Mouse (Mus musculus) spleen, embryonic (tissue): Measurements from ENCODE around the gene Mcoln1.

Experiments used
- CTCF ChIA-PET: fragments of 350-600 bp; sonication (Branson Sonifier 250); formaldehyde crosslinking; loops from one replicate; lab custom pipeline; 2022; lab: Charles Lee

Gene Mcoln1

DNA sequence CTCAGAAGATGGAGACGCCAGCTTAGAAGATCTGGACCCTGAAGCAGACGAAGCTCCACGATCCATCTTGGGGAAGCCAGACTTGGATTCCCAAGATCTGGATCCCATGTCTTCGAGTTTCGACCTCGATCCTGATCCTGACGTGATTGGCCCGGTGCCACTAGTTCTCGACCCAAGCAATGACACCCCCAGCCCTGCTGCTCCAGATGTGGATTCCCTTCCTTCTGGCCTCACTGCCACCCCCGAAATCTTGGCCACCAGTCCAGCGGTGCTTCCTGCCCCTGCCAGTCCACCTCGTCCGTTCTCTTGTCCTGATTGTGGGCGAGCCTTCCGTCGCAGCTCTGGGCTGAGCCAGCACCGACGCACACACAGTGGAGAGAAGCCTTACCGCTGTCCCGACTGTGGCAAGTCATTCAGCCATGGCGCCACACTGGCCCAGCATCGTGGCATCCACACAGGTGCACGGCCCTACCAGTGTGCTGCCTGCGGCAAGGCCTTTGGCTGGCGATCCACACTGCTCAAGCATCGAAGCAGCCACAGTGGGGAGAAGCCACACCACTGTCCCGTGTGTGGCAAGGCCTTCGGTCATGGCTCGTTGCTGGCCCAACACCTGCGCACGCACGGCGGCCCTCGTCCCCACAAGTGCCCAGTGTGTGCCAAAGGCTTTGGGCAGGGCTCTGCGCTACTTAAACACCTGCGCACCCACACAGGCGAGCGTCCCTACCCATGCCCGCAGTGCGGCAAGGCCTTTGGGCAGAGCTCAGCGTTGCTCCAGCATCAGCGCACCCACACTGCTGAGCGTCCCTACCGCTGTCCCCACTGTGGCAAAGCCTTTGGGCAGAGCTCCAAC, 4.5 kb upstream of the Mcoln1 start:
- CTCF ChIA-PET = interaction anchor here (0.6 kb wide), 1 partner anchor 778 kb away, joined by 3 read pairs; no protein-coding TSS in a partner anchor

DNA sequence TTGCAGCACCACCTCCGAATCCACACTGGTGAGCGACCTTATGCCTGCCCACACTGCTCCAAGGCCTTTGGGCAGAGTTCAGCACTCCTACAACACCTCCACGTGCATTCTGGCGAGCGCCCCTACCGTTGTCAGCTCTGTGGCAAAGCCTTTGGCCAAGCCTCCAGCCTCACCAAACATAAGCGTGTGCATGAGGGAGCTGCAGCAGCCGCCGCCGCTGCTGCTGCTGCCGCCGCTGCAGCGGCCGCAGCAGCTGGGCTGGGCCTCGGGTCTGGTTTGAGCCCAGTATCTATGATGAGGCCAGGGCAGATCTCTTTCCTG, 3.9 kb upstream of the Mcoln1 start:
- CTCF ChIA-PET = no interaction called here

DNA sequence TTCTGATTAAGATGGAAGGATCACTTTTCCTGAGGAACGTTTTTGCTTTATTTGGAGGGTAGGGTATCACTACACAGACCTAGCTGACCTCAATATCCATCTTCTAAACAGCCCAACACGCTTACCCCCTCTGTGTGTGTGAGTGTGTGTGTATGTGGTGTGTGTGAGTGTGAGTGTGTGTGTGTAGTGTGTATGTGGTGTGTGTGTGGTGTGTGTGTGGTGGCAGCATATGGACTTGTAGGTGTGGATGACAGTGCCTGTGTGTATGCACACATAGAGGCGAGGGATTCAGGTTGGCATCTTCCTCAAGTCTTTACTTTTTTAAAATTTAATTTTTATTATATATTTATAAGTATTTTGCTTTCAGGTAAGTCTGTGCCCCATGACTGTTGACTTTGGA, 1.7 kb upstream of the Mcoln1 start:
- CTCF ChIA-PET = no interaction called here

DNA sequence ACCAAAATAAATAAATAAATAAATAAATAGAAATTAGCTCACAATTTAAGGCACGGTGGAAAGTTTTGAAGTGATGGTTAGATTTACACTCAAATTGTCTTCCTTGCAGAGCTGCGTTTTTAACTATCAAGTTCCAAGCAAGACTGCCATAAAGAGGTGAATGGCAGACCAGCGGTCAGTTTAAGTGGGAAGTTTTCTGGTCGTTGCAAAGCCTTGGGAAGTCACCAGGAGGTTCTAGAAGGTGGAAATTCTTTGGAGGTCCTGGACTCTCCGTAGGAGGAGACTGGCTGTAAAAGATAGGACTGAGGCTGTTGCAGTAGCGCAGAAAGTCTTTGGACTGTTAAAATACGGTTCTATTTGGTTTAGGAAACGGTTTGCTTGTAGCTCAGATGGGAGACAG, 506 bp upstream of the Mcoln1 start:
- CTCF ChIA-PET = interaction anchor here (1.5 kb wide), 1 partner anchor 15 kb away, joined by 7 read pairs; the partner anchor contains the start of gene Pnpla6

DNA sequence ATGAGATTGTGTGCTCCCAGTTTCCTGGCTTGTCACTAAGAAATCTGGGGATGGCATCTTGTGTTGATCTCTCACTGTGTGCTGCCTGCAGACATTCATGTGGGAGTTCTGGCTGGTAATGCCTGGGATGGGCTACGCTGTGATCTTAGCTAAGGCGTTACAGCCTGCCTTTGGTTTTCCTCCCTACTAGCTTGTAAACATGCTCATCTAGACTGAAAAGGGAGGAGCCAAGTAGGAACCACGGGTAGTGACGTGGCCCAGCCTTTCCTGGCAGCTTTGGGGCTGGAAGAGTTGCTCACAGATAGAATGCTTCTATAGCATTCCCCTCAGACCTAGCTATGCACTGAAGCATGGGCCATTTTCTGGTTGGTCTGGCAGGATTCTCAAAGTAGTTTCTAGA, 2.0 kb downstream of the Mcoln1 start:
- CTCF ChIA-PET = no interaction called here

DNA sequence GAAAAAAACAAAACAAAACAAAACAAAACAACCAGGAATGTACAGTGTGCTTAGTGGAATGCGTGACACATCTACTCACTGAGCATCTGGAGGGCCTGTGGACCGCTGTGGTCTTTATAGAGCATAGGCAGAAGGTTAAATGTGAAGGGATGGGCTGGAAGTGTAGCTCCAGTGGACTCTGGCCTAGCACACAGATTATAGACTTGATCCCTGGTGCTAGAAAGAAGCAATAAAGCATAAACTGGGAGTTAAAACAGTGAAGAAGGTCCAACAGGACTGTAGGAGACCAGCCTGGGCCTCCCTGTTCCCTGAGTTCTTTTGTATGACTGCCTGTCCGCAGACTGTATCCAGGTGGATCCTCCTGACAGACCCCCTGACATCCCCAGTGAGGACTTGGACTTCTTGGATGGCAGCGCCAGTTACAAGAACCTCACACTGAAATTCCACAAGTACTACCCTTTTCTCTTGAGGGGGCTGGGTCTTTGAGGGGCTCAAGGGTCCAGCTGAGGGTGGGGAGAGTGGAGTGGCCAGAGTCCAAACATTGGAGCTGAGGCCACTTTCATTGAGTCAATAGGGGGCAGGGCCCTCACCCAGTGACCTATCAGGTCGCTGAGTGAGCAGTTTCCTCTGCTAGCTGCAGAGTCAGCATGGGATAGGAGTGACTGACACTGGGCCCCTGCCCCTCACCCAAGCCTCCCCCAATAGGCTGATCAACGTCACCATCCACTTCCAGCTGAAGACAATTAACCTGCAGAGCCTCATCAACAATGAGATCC, 7.9 kb downstream of the Mcoln1 start:
- CTCF ChIA-PET = interaction anchor here (0.5 kb wide), 1 partner anchor 425 kb away, joined by 4 read pairs; no protein-coding TSS in a partner anchor

DNA sequence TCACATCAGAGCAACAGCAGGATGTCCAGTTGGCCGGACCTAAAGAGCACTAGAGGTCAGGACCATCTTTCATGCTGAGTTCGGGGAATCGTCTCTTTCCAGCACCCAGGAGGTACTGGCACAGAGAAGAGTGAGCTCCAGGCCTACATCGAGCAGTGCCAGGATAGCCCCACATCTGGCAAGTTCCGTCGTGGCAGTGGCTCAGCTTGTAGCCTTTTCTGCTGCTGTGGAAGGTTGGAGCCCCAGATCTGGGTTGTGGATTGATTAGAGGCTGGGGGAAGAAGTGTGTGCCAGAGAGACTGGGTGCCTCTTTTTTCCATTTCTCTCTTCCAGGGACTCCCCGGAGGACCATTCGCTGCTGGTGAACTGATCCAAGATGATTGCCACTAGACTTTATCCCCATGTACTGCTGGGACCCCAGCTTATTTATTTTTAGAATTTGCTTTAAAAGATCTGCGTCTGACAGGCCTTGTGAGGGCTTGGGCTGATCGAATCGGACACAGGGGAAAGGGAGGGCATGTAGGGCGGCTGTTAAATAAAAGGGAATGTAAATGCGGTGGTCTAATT, 14.5 kb downstream of the Mcoln1 start:
- CTCF ChIA-PET = interaction anchor here (1.4 kb wide), 1 partner anchor 14 kb away, joined by 7 read pairs; the partner anchor contains the start of gene Mcoln1

DNA sequence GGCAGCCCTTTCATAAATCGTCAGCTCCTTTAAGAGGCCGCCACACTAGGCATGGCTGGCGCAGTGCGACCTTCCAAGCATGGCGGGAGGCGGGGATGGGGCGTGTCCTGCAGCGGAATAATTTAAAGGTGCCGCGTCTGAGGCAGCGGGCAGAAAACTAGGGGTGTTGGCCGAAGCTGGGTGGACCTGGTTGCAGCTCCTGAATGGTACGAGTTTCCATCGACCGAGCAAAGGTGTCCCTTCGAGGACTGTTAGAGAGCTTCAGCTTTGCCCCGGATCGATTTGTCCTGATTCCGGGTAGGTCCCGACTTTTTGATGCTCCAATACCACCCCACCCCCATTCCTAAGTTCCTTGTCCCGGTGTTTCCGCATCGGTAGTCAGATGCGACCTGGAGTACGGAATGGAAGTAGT, 15.0 kb downstream of the Mcoln1 start, which contains the start of gene Pnpla6:
Pnpla6 (plus strand) TSS at position 125 of the 412 bp plus-strand sequence.
- CTCF ChIA-PET = interaction anchor here (0.5 to 1.4 kb wide), 2 partner anchors 15 to 108 kb away, joined by 3 to 7 read pairs; partner anchors contain the start of gene Mcoln1

DNA sequence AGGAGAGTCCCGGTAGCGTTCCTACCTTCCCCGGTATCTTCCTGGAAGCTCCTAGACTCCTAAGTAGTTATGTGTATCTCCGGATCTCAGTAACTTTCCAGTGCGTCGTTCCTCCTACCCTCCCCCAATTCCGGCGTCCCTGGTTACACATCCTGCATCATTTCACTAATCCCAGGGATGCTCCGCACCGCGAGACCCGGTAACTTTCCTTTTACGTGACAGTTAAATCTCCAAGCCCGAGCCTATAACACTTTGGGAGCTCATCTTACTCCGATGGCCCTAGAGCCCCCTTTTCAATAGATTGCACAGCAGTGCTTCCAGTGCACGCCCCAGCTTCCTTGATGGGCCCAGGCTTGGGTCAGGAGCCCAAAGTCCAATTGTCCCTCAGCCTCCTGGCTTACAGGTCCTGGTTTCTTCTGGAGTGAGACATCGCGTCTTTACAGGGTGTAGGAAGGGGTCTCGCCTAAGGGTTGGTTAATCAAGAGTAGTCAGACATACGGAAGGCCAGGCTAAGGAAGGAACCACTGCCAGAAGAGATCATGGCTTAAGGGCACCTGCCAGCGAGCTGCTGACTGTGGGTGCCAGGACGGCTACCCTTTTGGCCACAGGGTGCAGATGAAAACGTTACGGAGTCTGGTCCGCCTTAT, 15.6 kb downstream of the Mcoln1 start:
- CTCF ChIA-PET = interaction anchor here (0.5 to 1.4 kb wide), 2 partner anchors 16 to 107 kb away, joined by 3 to 7 read pairs; partner anchors contain the start of gene Mcoln1

DNA sequence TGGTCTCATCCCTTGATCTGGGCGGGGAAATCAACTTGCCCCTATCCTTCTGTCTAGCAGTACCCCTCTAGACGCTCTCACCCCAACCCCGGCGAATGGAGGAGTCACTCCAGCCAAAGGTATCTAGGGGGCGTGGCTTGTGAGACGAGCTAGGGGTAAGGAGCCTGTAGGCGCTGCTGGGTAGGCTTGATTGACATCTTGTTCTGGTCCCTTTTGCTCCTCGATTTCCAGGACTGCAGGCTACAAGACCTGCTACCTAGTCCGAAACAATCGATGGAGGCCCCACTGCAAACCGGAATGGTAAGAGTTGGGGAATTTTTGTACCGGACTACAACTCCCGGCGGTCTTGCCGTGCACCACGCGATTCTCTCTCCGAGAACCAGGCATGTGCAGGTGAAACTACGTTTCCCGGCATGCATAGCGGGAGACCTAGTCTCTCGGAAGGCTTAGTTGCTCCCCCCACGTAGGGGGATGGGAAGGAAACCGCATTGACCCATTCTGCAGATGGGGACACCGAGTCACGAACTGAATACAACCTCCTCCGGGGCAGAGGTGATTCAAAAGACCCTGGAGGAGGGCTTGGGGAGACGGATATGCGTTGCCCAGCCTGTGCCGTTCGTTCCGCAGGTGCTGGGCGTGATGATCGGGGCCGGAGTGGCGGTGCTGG, 16.3 kb downstream of the Mcoln1 start:
- CTCF ChIA-PET = no interaction called here

DNA sequence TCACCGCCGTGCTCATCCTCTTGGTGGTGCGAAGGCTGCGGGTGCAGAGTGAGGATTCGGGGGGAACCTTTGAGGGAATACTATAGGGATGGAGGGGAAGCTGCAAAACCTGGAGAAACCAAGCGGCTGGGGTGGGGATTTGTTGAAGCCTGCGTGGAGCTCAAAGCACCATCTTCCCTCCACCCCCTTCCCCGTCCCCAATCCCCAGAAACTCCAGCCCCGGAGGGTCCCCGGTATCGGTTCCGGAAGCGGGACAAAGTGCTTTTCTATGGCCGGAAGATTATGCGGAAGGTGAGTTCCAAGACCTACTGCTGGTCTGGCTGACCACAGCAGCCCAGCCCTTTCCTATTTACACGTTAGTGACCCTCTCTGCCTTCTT, 16.8 kb downstream of the Mcoln1 start:
- CTCF ChIA-PET = no interaction called here

DNA sequence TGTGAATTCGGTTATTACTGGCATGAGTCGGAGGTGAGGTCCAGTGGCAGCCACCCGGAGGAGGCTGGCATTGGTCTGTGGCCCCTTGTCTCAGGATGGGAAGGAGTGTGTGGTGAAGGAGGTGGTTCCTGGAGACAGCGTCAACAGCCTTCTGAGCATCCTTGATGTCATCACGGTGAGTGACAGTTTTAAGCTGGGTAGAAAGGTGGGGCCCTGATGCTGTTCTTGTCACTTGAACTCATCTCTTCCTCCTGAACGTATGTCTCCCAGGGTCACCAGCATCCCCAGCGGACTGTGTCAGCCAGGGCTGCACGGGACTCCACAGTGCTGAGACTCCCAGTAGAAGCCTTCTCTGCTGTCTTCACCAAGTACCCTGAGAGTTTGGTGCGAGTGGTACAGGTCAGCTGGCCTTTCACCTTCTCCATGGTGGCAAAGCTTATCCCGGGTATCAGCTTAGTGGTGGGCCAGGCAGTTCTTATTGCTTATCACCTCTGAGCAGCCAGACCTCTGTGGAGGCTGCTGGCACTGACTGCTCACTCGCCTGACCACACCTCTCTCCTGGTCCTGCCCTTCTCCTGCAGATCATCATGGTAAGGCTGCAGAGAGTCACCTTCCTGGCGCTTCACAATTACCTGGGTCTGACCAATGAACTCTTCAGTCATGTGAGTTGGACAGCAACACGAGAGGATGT, 21.9 kb downstream of the Mcoln1 start:
- CTCF ChIA-PET = no interaction called here

DNA sequence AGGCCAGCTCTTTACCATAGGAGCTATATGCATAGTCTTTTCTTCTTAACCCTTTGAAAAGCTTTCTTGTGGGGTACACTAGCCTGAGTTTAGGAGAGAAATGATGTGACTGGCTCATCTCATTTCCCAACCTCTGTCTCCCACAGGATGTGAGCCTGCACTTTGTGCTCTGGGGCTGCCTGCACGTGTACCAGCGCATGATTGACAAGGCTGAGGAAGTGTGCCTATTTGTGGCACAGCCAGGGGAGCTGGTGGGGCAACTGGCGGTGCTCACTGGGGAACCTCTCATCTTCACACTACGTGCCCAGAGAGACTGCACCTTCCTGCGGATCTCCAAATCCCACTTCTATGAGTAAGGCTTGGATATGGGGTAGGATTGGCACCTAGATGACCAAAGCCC, 30.6 kb downstream of the Mcoln1 start:
- CTCF ChIA-PET = no interaction called here

DNA sequence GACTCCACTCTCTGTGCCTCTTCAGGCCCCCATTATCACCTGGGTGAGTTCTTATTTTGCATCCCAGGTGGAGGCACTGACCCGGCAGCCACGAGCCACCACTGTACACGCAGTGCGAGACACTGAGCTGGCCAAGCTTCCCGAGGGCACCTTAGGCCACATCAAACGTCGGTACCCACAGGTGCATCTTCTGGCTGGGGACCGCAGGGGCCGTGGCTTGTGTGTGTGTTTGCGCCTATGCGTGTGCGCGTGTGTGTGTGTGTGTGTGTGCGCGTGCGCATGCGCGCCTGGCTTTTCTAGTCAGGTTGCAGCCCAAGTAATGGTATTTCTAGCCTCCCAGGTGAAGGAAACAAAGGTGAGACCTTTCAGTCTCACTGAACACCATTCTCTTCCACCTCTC, 31.7 kb downstream of the Mcoln1 start:
- CTCF ChIA-PET = no interaction called here

DNA sequence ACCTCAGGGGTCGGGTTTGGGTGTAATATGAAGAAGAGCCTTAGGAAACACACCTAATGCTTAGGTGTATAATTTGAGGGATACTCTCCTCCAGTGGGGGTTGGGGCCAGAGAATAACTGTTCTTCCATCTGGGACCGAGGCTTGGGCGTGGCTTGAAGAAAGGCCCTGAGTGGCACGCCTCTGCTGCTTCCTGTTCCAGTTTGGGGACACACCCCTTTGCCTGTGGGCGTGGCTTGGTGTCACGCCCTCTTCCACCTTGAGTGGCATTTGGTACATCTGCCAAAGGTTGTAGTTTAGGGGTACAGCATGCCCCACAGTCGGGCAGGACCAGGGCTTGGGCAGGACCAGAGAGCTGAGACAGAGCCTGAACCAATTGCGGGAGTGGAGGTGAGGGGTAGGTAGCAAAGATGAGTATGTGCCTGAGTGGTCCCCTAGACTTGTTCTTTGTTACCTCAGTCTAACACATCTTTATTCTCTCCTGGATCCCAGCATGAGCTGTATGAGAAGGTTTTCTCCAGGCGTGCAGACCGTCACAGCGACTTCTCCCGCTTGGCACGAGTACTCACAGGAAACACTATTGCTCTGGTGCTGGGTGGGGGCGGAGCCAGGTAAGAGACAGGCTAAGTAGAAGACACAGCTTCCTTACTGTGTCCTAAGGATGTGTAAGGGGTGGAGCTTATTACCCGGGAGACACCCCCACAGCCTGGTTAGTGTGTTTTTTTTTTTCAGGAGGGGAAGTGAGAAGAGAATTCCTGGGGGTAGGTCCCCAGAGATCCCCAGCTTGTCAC, 36.0 kb downstream of the Mcoln1 start:
- CTCF ChIA-PET = no interaction called here

DNA sequence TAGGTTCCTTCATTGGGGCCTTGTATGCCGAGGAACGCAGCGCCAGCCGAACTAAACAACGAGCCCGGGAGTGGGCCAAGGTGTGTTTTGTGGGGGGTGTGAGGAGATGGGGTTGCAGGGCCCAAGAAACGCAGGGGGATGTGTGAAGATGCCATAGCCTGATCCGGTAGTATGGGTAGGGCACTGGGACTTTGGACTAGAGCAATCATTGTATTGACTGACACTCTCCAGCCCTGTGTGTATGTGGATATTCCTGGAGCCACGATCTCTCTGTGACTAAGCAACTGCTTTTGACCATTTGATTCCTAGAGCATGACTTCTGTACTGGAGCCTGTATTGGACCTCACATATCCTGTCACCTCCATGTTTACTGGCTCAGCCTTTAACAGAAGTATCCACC, 36.7 kb downstream of the Mcoln1 start:
- CTCF ChIA-PET = no interaction called here

DNA sequence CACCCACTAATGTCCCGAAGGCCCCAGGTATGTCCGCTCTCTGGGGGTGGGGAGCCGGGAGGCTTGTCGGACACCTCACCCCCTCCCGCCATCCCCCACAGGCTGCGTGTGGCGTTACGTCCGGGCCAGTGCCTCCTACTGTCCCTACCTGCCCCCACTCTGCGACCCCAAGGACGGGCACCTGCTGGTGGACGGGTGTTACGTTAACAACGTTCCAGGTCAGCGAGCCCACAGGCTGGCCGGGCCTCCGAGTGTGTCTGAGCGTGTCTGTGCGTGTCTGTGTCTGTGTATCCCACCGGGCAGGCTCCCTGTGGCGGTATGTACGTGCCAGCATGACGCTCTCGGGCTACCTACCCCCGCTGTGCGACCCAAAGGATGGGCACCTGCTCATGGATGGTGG, 37.4 kb downstream of the Mcoln1 start:
- CTCF ChIA-PET = no interaction called here

DNA sequence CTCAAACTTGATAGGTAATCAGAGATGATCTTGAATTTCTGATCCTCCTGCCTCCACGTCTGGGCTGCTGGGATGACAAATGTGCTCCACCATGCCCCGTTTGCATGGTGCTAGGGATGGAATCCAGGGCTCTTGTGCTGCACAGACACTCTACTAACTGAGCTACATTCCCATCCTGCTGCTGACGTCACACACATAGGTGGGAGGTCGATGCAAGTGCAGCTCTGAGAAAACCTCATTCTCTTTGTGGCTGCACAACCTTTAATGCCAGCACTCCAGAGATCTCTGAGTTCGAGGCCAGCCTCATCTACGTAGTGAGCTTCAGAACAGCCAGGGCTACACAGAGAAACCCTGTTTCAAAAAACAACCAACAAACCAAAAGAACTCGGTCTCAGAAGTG, 38.9 kb downstream of the Mcoln1 start:
- CTCF ChIA-PET = interaction anchor here (0.6 kb wide), 1 partner anchor 10 kb away, joined by 3 read pairs; no protein-coding TSS in a partner anchor

DNA sequence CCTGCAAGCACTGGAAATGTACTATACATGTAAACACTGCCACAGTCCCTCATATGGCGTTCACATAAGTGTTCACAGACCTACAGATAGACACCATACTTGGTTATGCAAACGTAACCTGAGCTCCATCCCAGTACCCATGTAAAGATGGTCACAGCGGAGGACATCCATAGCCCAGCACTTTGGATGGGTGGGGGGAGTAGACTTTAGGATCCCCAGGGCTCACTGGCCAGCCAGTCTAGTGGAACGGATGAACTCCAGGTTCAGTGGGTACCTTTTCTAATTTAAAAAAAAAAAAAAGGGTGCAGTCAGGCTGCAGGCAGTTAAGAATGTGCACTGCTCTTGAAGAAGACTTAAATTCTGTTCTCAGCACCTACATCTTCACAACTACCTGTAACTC, 39.8 kb downstream of the Mcoln1 start:
- CTCF ChIA-PET = interaction anchor here (0.6 kb wide), 2 partner anchors 11 to 113 kb away, joined by 3 read pairs; no protein-coding TSS in a partner anchor
